ENCODE assay signal across 16 mouse cellular contexts in genomic region chr2:166610271-166610670, GRCm38 (mm10).
"Had no signal": no experiment of that assay in that cellular context is flagged by ENCODE, and none has a peak within 500 bp of the region (broad histone marks: within the 10 kb centered on the region; RNA-seq: fewer than 3 reads in every experiment).

No protein-coding gene starts in this region.

- ATAC-seq: midbrain, embryonic 13.5 days had no signal

- H3K27me3 ChIP-seq: limb, embryonic 13.5 days; liver, embryonic 15.5 days; midbrain, embryonic 13.5 days; neural tube, embryonic 12.5 days; stomach, embryonic 15.5 days had no signal

- DNase-seq: kidney, adult 9 months; kidney, postnatal 4 days; lung, embryonic 14.5 days; lung, postnatal 14 days; retina, postnatal 1 day; right cerebral cortex, postnatal 14 days; thymus, postnatal 4 days had no signal

- H3K9ac ChIP-seq: limb, embryonic 13.5 days; liver, embryonic 15.5 days; lung, embryonic 14.5 days; midbrain, embryonic 13.5 days; neural tube, embryonic 12.5 days; stomach, embryonic 15.5 days had no signal

- H3K36me3 ChIP-seq: stomach, embryonic 15.5 days had no signal

- H3K27ac ChIP-seq: kidney, postnatal 0 days; layer of hippocampus, adult 2 months; limb, embryonic 13.5 days; liver, embryonic 15.5 days; macrophage; midbrain, embryonic 13.5 days; neural tube, embryonic 12.5 days; stomach, embryonic 15.5 days had no signal

- H3K4me1 ChIP-seq: liver, embryonic 15.5 days; neural tube, embryonic 12.5 days had no signal

- H3K9me3 ChIP-seq: limb, embryonic 13.5 days; liver, embryonic 15.5 days; midbrain, embryonic 13.5 days; neural tube, embryonic 12.5 days; stomach, embryonic 15.5 days had no signal

- H3K4me3 ChIP-seq: layer of hippocampus, adult 2 months; limb, embryonic 13.5 days; liver, embryonic 15.5 days; midbrain, embryonic 13.5 days; myocyte; neural tube, embryonic 12.5 days; stomach, embryonic 15.5 days had no signal

- H3K4me2 ChIP-seq: limb, embryonic 13.5 days; liver, embryonic 15.5 days; lung, embryonic 14.5 days; midbrain, embryonic 13.5 days; neural tube, embryonic 12.5 days; stomach, embryonic 15.5 days had no signal
